Mouse (Mus musculus) stomach, embryonic 15.5 days (tissue): ENCODE results near the gene Sipa1l2. TPM values are rescaled to one million over a fixed set of nuclear protein-coding genes. Genes with fewer than 3 reads are reported as not detected.

Source experiments
- ATAC-seq: fragments of 200-750 bp; cut with Nextera tagmentation; 2 replicates; pipeline ENCODE4 v1.8.0; 2017; ENCODE audit warnings: low read depth, moderate number of reproducible peaks, moderate TSS enrichment; ENCODE audit not compliant: insufficient read depth, low FRiP score
- H3K27ac ChIP-seq: fragments of 300-500 bp; sonication (generic); 2 replicates; pipeline ENCODE4 v1.5.1; 2015; ENCODE audit warnings: mild to moderate bottlenecking, inconsistent platforms
- H3K27me3 ChIP-seq: fragments of 300-500 bp; sonication (generic); replicated peaks from 2 replicates; pipeline ENCODE4 v1.6.1; 2015; ENCODE audit warnings: inconsistent platforms
- H3K36me3 ChIP-seq: fragments of 300-500 bp; sonication (generic); 2 replicates; pipeline ENCODE4 v1.6.1; 2015; ENCODE audit warnings: inconsistent platforms
- H3K4me1 ChIP-seq: fragments of 300-500 bp; sonication (generic); 2 replicates; pipeline ENCODE4 v1.6.1; 2015; ENCODE audit warnings: inconsistent platforms
- H3K4me2 ChIP-seq: fragments of 300-500 bp; sonication (generic); 2 replicates; pipeline ENCODE4 v1.6.1; 2015; ENCODE audit warnings: mild to moderate bottlenecking, inconsistent platforms
- H3K4me3 ChIP-seq: fragments of 300-500 bp; sonication (generic); replicated peaks from 2 replicates; pipeline ENCODE4 v1.5.1; 2015; ENCODE audit warnings: inconsistent platforms
- H3K9ac ChIP-seq: fragments of 300-500 bp; sonication (generic); 2 replicates; pipeline ENCODE4 v1.6.1; 2015; ENCODE audit warnings: inconsistent platforms
- H3K9me3 ChIP-seq: fragments of 300-500 bp; sonication (generic); 2 replicates; pipeline ENCODE4 v1.6.1; 2016; ENCODE audit warnings: inconsistent platforms
- WGBS: fragments of 180-500 bp; shearing (Covaris S2); methylation state at CpG from one replicate; pipeline ENCODE4 v1.1.7; 2015; 5-methylcytosine and 5-hydroxymethylcytosine counted together
- polyA plus RNA-seq: library from polyadenylated mRNA; unstranded; fragments of >200 nt; fragmentation: Nextera tagmentation; extraction: Ambion mirVana; gene quantifications from 2 replicates; pipeline ENCODE4 v1.2.1, GENCODE M21; 2015

Sipa1l2 gene
- polyA plus RNA-seq, 1 experiment from 2014 or later = 8.3 TPM

DNA sequence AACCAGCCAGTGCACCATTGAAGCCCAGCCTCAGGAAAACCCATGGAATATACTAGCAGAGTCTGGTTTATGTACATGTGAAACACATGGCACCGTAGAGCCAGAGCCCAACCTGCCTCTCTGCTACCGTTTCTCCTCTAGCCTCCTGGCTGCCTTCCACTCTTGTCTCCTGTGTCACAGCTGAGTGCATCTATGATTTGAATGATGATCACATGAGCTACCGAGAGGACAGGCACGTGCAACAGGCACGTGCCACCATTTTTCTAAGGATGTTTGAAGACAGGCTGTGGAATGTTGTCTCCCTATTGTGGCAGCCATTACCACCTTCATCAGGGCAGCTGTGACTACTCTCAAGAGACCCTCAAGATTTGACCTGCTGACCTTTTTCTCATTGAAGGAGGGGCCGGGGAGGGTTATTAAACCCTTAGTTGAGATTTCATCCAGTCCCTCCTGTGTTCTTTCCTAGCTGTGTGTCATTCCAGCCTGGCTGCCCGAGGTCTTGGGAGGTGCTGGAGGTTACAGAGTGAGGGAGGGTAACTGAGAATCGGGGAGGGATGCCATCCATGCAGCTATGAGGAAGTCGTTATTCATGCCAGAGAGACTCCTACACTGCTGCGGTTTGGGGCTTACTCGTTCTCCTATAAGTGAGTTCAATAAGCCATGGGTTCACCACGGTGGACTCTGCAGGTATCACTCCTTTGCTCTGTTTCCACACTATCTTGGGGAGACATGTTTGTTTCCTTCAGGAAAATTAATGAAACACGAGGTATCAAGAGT lies 181.0 kb downstream of the Sipa1l2 start:
- no peak overlapping the region for H3K4me3 ChIP-seq
- no peak overlapping the region for H3K27ac ChIP-seq
- no peak overlapping the region for H3K9ac ChIP-seq
- H3K4me2 ChIP-seq = no peak overlapping the region
- no peaks in the 10 kb centered on the region for H3K9me3 ChIP-seq
- H3K27me3 ChIP-seq = no peaks in the 10 kb centered on the region
- WGBS = 53% methylated on average over 13 of the region's 13 CpGs
- H3K36me3 ChIP-seq = no peaks in the 10 kb centered on the region
- ATAC-seq = no peak
- H3K4me1 ChIP-seq = peaks cover 30% of the 10 kb centered on the region

GRCm38 (mm10) chr8:125385519-125386150 lies 184.0 kb downstream of the Sipa1l2 start:
- H3K27ac ChIP-seq = peak overlapping the region; percentile 44; the same call in 1 of the 2 replicates
- no peak overlapping the region for H3K9ac ChIP-seq

GRCm38 (mm10) chr8:125384551-125385183 lies 184.9 kb downstream of the Sipa1l2 start:
- WGBS = 89% methylated on average over 4 of the region's 4 CpGs
- H3K27ac ChIP-seq = 0 out of 2 replicates have a peak overlapping the region, but pooled peaks have one; percentile 44
- H3K36me3 ChIP-seq = no peaks in the 10 kb centered on the region
- peaks cover 19% of the 10 kb centered on the region for H3K4me1 ChIP-seq
- no peak overlapping the region for H3K9ac ChIP-seq
- H3K4me3 ChIP-seq = no peak overlapping the region
- H3K4me2 ChIP-seq = no peak overlapping the region
- no peak for ATAC-seq
- no peaks in the 10 kb centered on the region for H3K9me3 ChIP-seq
- H3K27me3 ChIP-seq = no peaks in the 10 kb centered on the region

More at GRCm38 (mm10) chr8:125385519-125386150, 184.0 kb downstream of the Sipa1l2 start:
- Histone ChIP-seq H3K36me3 (no peaks in the 10 kb centered on the region), H3K27me3 (no peaks in the 10 kb centered on the region), H3K4me3 (no peak overlapping the region), H3K4me2 (no peak overlapping the region), H3K9me3 (no peaks in the 10 kb centered on the region), H3K4me1 (peaks cover 28% of the 10 kb centered on the region)
- WGBS = 20% methylated on average over 6 of the region's 6 CpGs
- ATAC-seq = peak; percentile 77

DNA sequence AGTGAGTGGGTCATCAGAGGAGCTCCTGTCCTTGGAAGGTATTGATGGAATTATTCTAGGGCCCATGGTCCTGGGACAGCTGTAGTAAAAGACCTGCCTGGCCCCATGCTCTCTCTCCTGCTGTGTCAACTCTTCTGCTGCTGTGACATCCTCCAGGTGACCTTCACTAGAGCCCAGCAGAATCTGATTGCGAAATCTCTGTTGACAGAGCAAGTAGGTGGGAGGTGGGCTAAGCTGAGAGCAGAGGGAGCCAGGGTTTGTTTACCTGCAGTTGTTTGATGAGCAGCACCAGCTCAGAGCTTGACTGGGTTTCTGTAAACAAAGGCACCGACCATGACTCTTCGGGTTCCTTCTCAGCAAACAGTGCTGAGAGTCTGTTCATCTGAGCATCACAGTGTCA lies 187.9 kb downstream of the Sipa1l2 start:
- 23% methylated on average over 3 of the region's 3 CpGs for WGBS
- H3K4me2 ChIP-seq = no peak overlapping the region
- no peak for ATAC-seq
- peaks cover 9% of the 10 kb centered on the region; the same call in 1 of the 2 replicates for H3K4me1 ChIP-seq
- H3K9ac ChIP-seq = no peak overlapping the region
- no peak overlapping the region for H3K4me3 ChIP-seq
- no peaks in the 10 kb centered on the region for H3K27me3 ChIP-seq
- H3K9me3 ChIP-seq = no peaks in the 10 kb centered on the region
- no peaks in the 10 kb centered on the region for H3K36me3 ChIP-seq
- no peak overlapping the region for H3K27ac ChIP-seq

- WGBS = 55% methylated on average over 7 of the region's 7 CpGs
- no peak for ATAC-seq
- Histone ChIP-seq H3K36me3 (no peaks in the 10 kb centered on the region), H3K4me1 (no peaks in the 10 kb centered on the region), H3K27me3 (no peaks in the 10 kb centered on the region), H3K9ac (no peak overlapping the region), H3K9me3 (no peaks in the 10 kb centered on the region), H3K4me2 (no peak overlapping the region), H3K27ac (no peak overlapping the region), H3K4me3 (no peak overlapping the region)
These were observed 189.7 kb downstream of the Sipa1l2 start for GRCm38 (mm10) chr8:125379939-125380338.

- no peaks in the 10 kb centered on the region for H3K4me1 ChIP-seq
- H3K27ac ChIP-seq = no peak overlapping the region
- 61% methylated on average over 10 of the region's 10 CpGs for WGBS
- no peaks in the 10 kb centered on the region for H3K27me3 ChIP-seq
- H3K4me2 ChIP-seq = no peak overlapping the region
- H3K9me3 ChIP-seq = no peaks in the 10 kb centered on the region
- no peak overlapping the region for H3K9ac ChIP-seq
- no peak overlapping the region for H3K4me3 ChIP-seq
- no peak for ATAC-seq
- no peaks in the 10 kb centered on the region for H3K36me3 ChIP-seq
These were observed 190.5 kb downstream of the Sipa1l2 start for GRCm38 (mm10) chr8:125379156-125379555.

DNA sequence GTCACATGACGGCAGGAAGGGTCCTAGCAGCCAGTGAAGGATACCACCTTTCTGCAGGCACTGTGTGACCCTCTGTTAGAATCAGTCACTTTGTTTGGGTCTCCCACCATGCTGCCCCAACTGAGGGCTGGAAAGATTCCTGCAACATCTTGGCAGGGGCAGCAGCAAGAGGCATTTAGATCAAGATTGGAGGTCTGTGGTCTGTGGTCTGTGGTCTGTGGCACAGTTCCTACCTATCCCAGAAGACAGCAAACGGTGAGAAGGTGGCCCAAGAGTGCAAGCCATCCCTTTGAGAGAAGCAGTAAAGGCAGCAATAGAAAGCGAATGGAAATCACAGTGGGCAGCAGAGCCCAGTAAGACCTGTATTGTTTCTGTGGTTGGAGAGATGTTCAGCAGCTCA lies 191.9 kb downstream of the Sipa1l2 start:
- 86% methylated on average over 3 of the region's 3 CpGs for WGBS
- Histone ChIP-seq H3K9me3 (no peaks in the 10 kb centered on the region), H3K27ac (no peak overlapping the region), H3K27me3 (no peaks in the 10 kb centered on the region), H3K4me3 (no peak overlapping the region), H3K9ac (no peak overlapping the region), H3K4me2 (no peak overlapping the region), H3K36me3 (no peaks in the 10 kb centered on the region), H3K4me1 (no peaks in the 10 kb centered on the region)
- no peak for ATAC-seq

DNA sequence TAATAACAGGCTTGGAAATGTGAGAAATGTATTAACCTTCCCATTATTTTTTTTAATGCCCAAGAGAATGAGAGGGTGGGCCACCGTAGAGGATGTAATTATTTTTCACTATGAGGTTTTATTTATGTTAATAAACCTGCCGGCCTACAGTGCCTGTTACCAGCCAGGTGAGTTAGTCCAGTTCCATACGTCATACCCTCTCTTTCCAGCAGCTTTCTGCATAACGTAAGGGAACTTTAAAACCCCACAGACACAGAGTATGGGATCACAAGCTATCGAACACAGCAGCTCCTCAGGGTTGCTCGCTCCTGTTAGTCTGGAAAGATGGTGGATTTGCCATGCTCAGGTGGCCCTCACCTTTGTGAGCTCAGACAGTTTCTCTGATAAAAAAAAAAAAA lies 193.2 kb downstream of the Sipa1l2 start:
- no peak for ATAC-seq
- Histone ChIP-seq H3K27ac (no peak overlapping the region), H3K9me3 (no peaks in the 10 kb centered on the region), H3K9ac (no peak overlapping the region), H3K27me3 (no peaks in the 10 kb centered on the region), H3K36me3 (no peaks in the 10 kb centered on the region), H3K4me1 (no peaks in the 10 kb centered on the region), H3K4me2 (no peak overlapping the region), H3K4me3 (no peak overlapping the region)
- WGBS = 56% methylated on average over 6 of the region's 6 CpGs

DNA sequence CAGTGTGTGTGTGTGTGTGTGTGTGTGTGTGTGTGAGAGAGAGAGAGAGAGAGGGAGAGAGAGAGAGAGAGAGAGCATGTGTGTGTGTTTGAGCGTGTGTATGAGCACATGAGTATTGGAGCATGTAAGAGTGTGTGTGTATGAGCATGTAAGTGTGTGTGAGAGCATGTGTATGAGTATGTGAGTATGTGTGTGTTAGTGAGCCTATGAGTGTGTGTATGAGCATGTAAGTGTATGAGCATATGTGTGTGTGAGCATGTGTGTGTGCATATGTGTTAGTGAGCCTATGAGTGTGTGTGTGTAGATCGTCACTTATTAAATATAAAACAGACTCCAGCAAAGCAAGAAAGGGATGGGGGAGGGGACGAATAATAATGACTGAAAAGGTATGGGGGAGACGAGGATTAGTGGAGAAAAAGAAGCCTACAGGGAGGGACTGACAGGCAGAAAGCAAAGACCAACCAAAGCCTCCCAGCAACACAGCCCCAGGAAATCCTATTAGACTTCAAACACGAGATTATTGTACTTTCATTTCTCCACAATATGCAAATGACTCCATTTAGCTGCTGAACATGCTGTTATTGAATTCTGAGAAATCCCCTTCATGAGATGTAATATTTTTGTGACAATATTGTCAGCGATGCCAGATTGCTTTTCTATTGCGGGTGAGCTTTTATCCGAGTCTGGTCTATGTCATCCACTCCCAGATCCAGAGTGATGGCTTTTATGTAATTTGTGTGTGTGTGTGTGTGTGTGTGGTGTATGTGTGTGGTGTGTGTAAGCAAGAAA lies 193.8 kb downstream of the Sipa1l2 start:
- WGBS = 47% methylated on average over 8 of the region's 8 CpGs
- no peak overlapping the region for H3K4me3 ChIP-seq

DNA sequence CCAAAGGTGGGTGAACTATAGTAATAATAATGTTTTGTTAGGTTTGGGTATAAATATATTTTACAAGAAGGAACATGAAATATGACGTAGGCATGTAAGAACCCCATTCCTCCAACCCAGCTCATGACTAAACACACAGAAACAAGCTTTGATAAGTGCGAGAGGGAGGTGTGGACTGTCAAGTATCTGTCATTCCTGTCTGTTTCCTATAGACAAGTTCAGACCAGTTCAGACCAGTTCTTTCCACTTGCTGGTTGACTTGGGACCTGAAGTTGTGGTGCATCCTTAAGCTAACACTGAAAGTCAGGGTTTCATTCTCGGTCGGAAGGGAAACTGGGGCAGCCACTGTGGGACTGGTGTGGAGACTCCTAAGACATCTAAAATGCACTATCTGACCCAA lies 197.0 kb downstream of the Sipa1l2 start:
- no peak overlapping the region for H3K4me2 ChIP-seq
- no peak overlapping the region for H3K9ac ChIP-seq
- no peaks in the 10 kb centered on the region for H3K27me3 ChIP-seq
- peak overlapping the region; percentile 16; the same call in 1 of the 2 replicates for H3K27ac ChIP-seq
- peaks cover 11% of the 10 kb centered on the region; the same call in 1 of the 2 replicates for H3K4me1 ChIP-seq
- no peak for ATAC-seq
- H3K9me3 ChIP-seq = no peaks in the 10 kb centered on the region
- WGBS = 69% methylated on average over 4 of the region's 4 CpGs
- H3K36me3 ChIP-seq = no peaks in the 10 kb centered on the region
- H3K4me3 ChIP-seq = no peak overlapping the region

More for the DNA sequence above, 193.8 kb downstream of the Sipa1l2 start:
- Histone ChIP-seq H3K36me3 (no peaks in the 10 kb centered on the region), H3K4me1 (no peaks in the 10 kb centered on the region), H3K27me3 (no peaks in the 10 kb centered on the region), H3K9me3 (no peaks in the 10 kb centered on the region), H3K4me2 (no peak overlapping the region), H3K9ac (no peak overlapping the region), H3K27ac (no peak overlapping the region)
- no peak for ATAC-seq

GRCm38 (mm10) chr8:125369491-125370236 lies 199.9 kb downstream of the Sipa1l2 start:
- no peak overlapping the region for H3K9ac ChIP-seq
- peaks cover 11% of the 10 kb centered on the region; the same call in 1 of the 2 replicates for H3K4me1 ChIP-seq
- H3K27ac ChIP-seq = peak overlapping the region; percentile 40
- H3K4me2 ChIP-seq = no peak overlapping the region
- H3K9me3 ChIP-seq = no peaks in the 10 kb centered on the region
- 45% methylated on average over 8 of the region's 8 CpGs for WGBS
- no peaks in the 10 kb centered on the region for H3K36me3 ChIP-seq
- 0 out of 2 replicates have a peak, but pooled peaks have one; percentile 27 for ATAC-seq
- no peak overlapping the region for H3K4me3 ChIP-seq
- 0 out of 2 replicates have a peak, but pooled peaks cover 1% of the 10 kb centered on the region for H3K27me3 ChIP-seq
